Mouse (Mus musculus): Measurements from ENCODE around the gene Fam71f2. TPM values are rescaled to one million over a fixed set of nuclear protein-coding genes. Genes with fewer than 3 reads are reported as not detected.

Gene Fam71f2
- under 1 TPM in 1 of 2 experiments, not detected in 1; 0.29 TPM for total RNA-seq (2021)
- 0.18 and 0.35 TPM in 2 replicates for polyA plus RNA-seq (2012; rRNA removed)
- long read RNA-seq, result 0 reads

GRCm38 (mm10) chr6:29279293-29279692 lies at the start of gene Fam71f2:
TSS of gene Fam71f2 (plus strand) at chr6:29279593.
- no peak for DNase-seq

GRCm38 (mm10) chr6:29230386-29230785 lies 49.0 kb upstream of the Fam71f2 start:
- DNase-seq, result no peak

- no peak for DNase-seq
Observed at GRCm38 (mm10) chr6:29231799-29232198, 47.6 kb upstream of the Fam71f2 start.

- DNase-seq, result no peak
Observed at GRCm38 (mm10) chr6:29232321-29232720, 47.1 kb upstream of the Fam71f2 start.

GRCm38 (mm10) chr6:29233710-29234109 lies 45.7 kb upstream of the Fam71f2 start:
- DNase-seq, result no peak

- no peak for DNase-seq
Observed at GRCm38 (mm10) chr6:29234272-29234671, 45.1 kb upstream of the Fam71f2 start.

GRCm38 (mm10) chr6:29240806-29241205 lies 38.6 kb upstream of the Fam71f2 start:
- peak; percentile 34 for DNase-seq

GRCm38 (mm10) chr6:29241697-29242096 lies 37.7 kb upstream of the Fam71f2 start:
- no peak for DNase-seq

GRCm38 (mm10) chr6:29242265-29242664 lies 37.1 kb upstream of the Fam71f2 start:
- no peak for DNase-seq

GRCm38 (mm10) chr6:29245272-29246120 lies 33.9 kb upstream of the Fam71f2 start:
- peak; percentile 6 for DNase-seq

GRCm38 (mm10) chr6:29246183-29246582 lies 33.2 kb upstream of the Fam71f2 start:
- no peak for DNase-seq

- DNase-seq, result no peak
Observed at GRCm38 (mm10) chr6:29246585-29246984, 32.8 kb upstream of the Fam71f2 start.

- DNase-seq, result no peak
Observed at GRCm38 (mm10) chr6:29247072-29247471, 32.3 kb upstream of the Fam71f2 start.

- DNase-seq, result no peak
Observed at GRCm38 (mm10) chr6:29259418-29259817, 20.0 kb upstream of the Fam71f2 start.

- no peak for DNase-seq
Observed at GRCm38 (mm10) chr6:29261831-29262230, 17.6 kb upstream of the Fam71f2 start.

GRCm38 (mm10) chr6:29263650-29264455 lies 15.5 kb upstream of the Fam71f2 start:
- DNase-seq, result peak; percentile 71

GRCm38 (mm10) chr6:29264456-29264781 lies 15.0 kb upstream of the Fam71f2 start:
- DNase-seq, result no peak

- DNase-seq, result no peak
Observed at GRCm38 (mm10) chr6:29266936-29267335, 12.5 kb upstream of the Fam71f2 start.

- DNase-seq, result no peak
Observed at GRCm38 (mm10) chr6:29269006-29269668, 10.3 kb upstream of the Fam71f2 start.

GRCm38 (mm10) chr6:29270961-29271360 lies 8.4 kb upstream of the Fam71f2 start:
- DNase-seq, result peak; percentile 26

- DNase-seq, result peak; percentile 95
Observed at GRCm38 (mm10) chr6:29272312-29273072, 6.9 kb upstream of the Fam71f2 start, which contains the start of gene Hilpda. TSS of gene Hilpda (plus strand) at chr6:29272488.

- no peak for DNase-seq
Observed at GRCm38 (mm10) chr6:29276746-29277145, 2.6 kb upstream of the Fam71f2 start.
